Mouse (Mus musculus) heart, postnatal 0 days (tissue): ENCODE measurements at regions not wholly inside any gene's neighbourhood (a gene's known extent, or its start where the extent isn't known, plus 50 kb on each side); places are given as distances from the start of the nearest gene placed in this dataset.

ENCODE experiments used
- CTCF ChIP-seq: IDR thresholded peaks from 2 replicates; pipeline ENCODE4 v1.5.1; 2016; ENCODE audit warnings: antibody characterized with exemption, control low read depth, low read depth
- EP300 ChIP-seq: IDR thresholded peaks from 2 replicates; pipeline ENCODE4 v1.6.1; 2016; ENCODE audit warnings: antibody characterized with exemption, low read depth

DNA sequence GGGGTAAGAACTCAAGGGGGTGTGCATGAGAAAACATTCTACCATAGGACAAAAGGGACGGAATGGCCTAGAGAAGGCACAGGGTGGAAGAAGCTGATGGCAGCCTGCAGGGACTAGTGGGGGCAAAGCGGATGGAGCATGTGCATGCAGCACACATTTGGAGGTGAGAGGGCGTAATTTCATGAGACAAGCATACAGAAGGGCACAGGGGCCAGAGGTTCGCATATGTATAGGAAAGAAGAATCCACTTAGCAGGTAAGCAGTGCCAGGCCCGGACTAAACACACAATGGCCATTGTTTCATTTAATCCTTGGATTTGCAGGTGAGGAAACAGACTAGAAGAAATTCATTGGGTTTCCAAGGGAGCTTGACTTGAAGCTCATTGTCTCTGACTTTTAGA, 130.3 kb upstream of the Nlrp1b start:
- TF ChIP-seq EP300, result no peak
- TF ChIP-seq CTCF, result no peak
